Mouse (Mus musculus): ENCODE measurements at regions not wholly inside any gene's neighbourhood (a gene's known extent, or its start where the extent isn't known, plus 50 kb on each side); places are given as distances from the start of the nearest gene placed in this dataset. TPM values are rescaled to one million over a fixed set of nuclear protein-coding genes. Genes with fewer than 3 reads are reported as not detected.

Small RNA genes in the stretch of these regions (microRNA-seq; reads per million reads assigned to microRNA genes)
- not detected for gene Gm44495

Data from gastrocnemius, postnatal 4 days (tissue).